Mouse (Mus musculus) kidney, embryonic 16.5 days (tissue): Measurements from ENCODE around the gene Smurf1. TPM values are rescaled to one million over a fixed set of nuclear protein-coding genes. Genes with fewer than 3 reads are reported as not detected.

Source experiments
- ATAC-seq: fragments of 200-750 bp; cut with Nextera tagmentation; 2 replicates; pipeline ENCODE4 v1.8.0; 2017; ENCODE audit warnings: moderate TSS enrichment; ENCODE audit not compliant: low FRiP score, low TSS enrichment
- H3K27ac ChIP-seq: fragments of 300-500 bp; sonication (generic); 2 replicates; pipeline ENCODE4 v1.5.1; 2014; ENCODE audit warnings: low read length
- H3K27me3 ChIP-seq: fragments of 300-500 bp; sonication (generic); 2 replicates; pipeline ENCODE4 v1.6.1; 2014; ENCODE audit warnings: low read length, control low read depth, mixed read lengths; ENCODE audit not compliant: insufficient read depth
- H3K36me3 ChIP-seq: fragments of 300-500 bp; sonication (generic); 2 replicates; pipeline ENCODE4 v1.6.1; 2014; ENCODE audit warnings: low read length, control low read depth, mixed read lengths; ENCODE audit not compliant: insufficient read depth
- H3K4me1 ChIP-seq: fragments of 300-500 bp; sonication (generic); 2 replicates; pipeline ENCODE4 v1.6.1; 2014; ENCODE audit warnings: low read length, control low read depth, mixed read lengths; ENCODE audit not compliant: insufficient read depth
- H3K4me2 ChIP-seq: fragments of 300-500 bp; sonication (generic); replicated peaks from 2 replicates; pipeline ENCODE4 v1.6.1; 2014; ENCODE audit warnings: low read depth, low read length
- H3K4me3 ChIP-seq: fragments of 300-500 bp; sonication (generic); 2 replicates; pipeline ENCODE4 v1.5.1; 2014; ENCODE audit warnings: mild to moderate bottlenecking, low read length
- H3K9ac ChIP-seq: fragments of 300-500 bp; sonication (generic); replicated peaks from 2 replicates; pipeline ENCODE4 v1.6.1; 2014; ENCODE audit warnings: low read length
- H3K9me3 ChIP-seq: fragments of 300-500 bp; sonication (generic); 2 replicates; pipeline ENCODE4 v1.6.1; 2016; ENCODE audit warnings: low read length, control low read depth
- WGBS: fragments of 180-500 bp; shearing (Covaris S2); extraction: QIAGEN DNeasy Blood & Tissue Kit; methylation state at CpG from one replicate; pipeline ENCODE4 v1.1.7; 2014; 5-methylcytosine and 5-hydroxymethylcytosine counted together
- polyA plus RNA-seq: library from polyadenylated mRNA; unstranded; fragments of >200 nt; fragmentation: Nextera tagmentation; extraction: Ambion mirVana; gene quantifications from 2 replicates; pipeline ENCODE4 v1.2.1, GENCODE M21; 2015

Smurf1 gene
- polyA plus RNA-seq, 1 experiment from 2014 or later: 14.0 TPM

DNA sequence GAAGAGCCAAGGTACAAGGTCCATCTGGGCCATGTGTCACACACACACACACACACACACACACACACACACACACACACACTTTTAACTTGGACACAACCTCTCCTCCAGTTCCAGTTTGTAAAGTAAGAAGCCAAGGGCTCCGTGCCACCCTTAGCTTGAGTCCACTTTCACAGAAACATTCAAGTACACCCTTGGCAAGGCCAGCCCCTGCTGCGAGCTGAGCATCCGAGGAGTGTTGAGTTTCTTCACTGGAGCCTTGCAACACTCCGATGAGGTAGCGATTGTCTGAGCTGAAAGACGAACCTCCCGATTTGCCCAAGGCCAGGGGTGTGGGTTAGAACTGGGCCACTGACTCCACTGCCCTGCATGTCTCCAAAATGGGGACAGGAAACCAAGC is 20.7 kb downstream of the Smurf1 start:
- ATAC-seq: no peak
- Histone ChIP-seq H3K4me2 (no peak overlapping the region), H3K36me3 (no peaks in the 10 kb centered on the region), H3K27ac (no peak overlapping the region), H3K4me3 (no peak overlapping the region), H3K4me1 (peaks cover 25% of the 10 kb centered on the region), H3K27me3 (no peaks in the 10 kb centered on the region), H3K9ac (no peak overlapping the region), H3K9me3 (no peaks in the 10 kb centered on the region)
- WGBS: 66% methylated on average over 7 of the region's 7 CpGs

DNA sequence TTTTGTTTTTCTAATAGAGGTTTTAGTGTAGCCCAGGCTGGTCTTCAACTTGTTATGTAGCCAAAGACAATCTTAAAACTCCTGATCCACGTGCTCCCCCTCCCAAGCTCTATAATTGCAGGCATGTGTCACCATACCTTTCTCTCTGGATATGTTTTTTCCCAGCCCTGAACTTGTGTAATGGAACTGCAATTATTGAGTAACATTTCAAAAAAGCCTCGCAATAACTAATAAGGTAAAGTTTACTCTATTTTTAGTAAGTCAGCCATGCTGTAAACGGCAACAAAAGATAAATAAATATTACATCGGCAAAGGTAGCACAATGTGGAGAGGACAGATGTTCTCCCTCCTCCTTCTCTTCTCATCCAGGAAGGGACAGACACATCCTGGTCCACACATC is 21.3 kb downstream of the Smurf1 start:
- H3K4me2 ChIP-seq: no peak overlapping the region
- no peaks in the 10 kb centered on the region for H3K27me3 ChIP-seq
- WGBS: 79% methylated on average over 4 of the region's 4 CpGs
- no peak for ATAC-seq
- H3K9ac ChIP-seq: no peak overlapping the region
- H3K27ac ChIP-seq: no peak overlapping the region
- no peak overlapping the region for H3K4me3 ChIP-seq
- peaks cover 20% of the 10 kb centered on the region for H3K4me1 ChIP-seq
- H3K36me3 ChIP-seq: no peaks in the 10 kb centered on the region
- no peaks in the 10 kb centered on the region for H3K9me3 ChIP-seq

GRCm38 (mm10) chr5:144943346-144943745 is 22.3 kb downstream of the Smurf1 start:
- Histone ChIP-seq H3K4me3 (no peak overlapping the region), H3K9ac (no peak overlapping the region), H3K4me2 (no peak overlapping the region), H3K4me1 (peaks cover 14% of the 10 kb centered on the region), H3K27ac (no peak overlapping the region), H3K27me3 (no peaks in the 10 kb centered on the region), H3K36me3 (no peaks in the 10 kb centered on the region), H3K9me3 (no peaks in the 10 kb centered on the region)
- no peak for ATAC-seq
- WGBS: 86% methylated on average over 6 of the region's 6 CpGs

DNA sequence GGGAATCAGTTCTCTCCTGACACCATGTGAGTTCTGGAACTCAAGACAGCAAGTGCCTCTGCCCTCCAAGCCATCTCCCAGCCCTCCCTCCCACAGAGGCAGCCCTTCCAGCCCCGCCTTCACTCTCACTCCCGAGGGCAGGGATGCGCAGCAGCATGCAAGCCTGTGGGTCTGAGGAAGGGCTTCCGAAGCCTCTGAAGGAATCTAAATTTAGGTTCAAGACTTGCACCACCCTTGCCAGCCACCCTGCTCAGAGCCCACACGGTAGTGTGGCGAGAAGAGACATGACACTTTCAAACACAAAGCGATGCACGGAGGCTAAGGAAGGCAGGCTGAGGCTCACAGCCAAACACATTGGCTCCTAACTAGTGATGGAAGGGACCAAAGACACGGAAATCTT is 23.2 kb downstream of the Smurf1 start:
- Histone ChIP-seq H3K4me1 (peaks cover 9% of the 10 kb centered on the region), H3K9me3 (no peaks in the 10 kb centered on the region), H3K4me2 (no peak overlapping the region), H3K9ac (no peak overlapping the region), H3K36me3 (no peaks in the 10 kb centered on the region), H3K4me3 (no peak overlapping the region), H3K27ac (no peak overlapping the region), H3K27me3 (no peaks in the 10 kb centered on the region)
- 77% methylated on average over 9 of the region's 9 CpGs for WGBS
- no peak for ATAC-seq

- Histone ChIP-seq H3K27ac (no peak overlapping the region), H3K27me3 (no peaks in the 10 kb centered on the region), H3K9me3 (no peaks in the 10 kb centered on the region), H3K4me3 (no peak overlapping the region), H3K36me3 (no peaks in the 10 kb centered on the region), H3K4me1 (peaks cover 18% of the 10 kb centered on the region), H3K4me2 (no peak overlapping the region), H3K9ac (no peak overlapping the region)
- WGBS: 64% methylated on average over 2 of the region's 3 CpGs
- no peak for ATAC-seq
Observed at GRCm38 (mm10) chr5:144940904-144941303, 24.7 kb downstream of the Smurf1 start.

DNA sequence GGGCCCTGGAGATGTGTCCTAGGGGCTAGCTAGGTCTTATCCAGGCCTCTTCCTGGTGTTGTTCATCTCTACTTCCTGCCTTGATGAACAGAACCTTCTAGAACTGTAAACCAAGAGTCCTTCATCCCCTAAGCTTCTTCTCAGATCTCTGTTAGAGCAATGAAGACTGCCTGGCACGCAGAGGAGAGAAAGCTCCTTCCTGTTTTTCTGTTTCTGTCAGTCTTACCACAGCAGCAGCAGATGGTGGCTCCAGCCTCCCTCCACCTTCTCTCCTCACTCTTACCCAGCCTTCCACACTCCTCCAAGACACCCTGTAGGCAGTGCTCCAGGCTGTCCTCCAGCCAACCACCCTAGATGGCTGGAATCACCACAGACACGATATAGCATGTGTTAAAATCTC is 28.3 kb downstream of the Smurf1 start:
- H3K9ac ChIP-seq: no peak overlapping the region
- WGBS: 92% methylated on average over 2 of the region's 2 CpGs
- no peaks in the 10 kb centered on the region for H3K27me3 ChIP-seq
- H3K27ac ChIP-seq: no peak overlapping the region
- peaks cover 28% of the 10 kb centered on the region for H3K4me1 ChIP-seq
- H3K36me3 ChIP-seq: no peaks in the 10 kb centered on the region
- ATAC-seq: no peak
- no peak overlapping the region for H3K4me3 ChIP-seq
- H3K4me2 ChIP-seq: no peak overlapping the region
- H3K9me3 ChIP-seq: no peaks in the 10 kb centered on the region

- Histone ChIP-seq H3K27ac (no peak overlapping the region), H3K4me3 (no peak overlapping the region), H3K9me3 (no peaks in the 10 kb centered on the region), H3K27me3 (no peaks in the 10 kb centered on the region), H3K36me3 (no peaks in the 10 kb centered on the region), H3K4me1 (peaks cover 38% of the 10 kb centered on the region), H3K9ac (no peak overlapping the region), H3K4me2 (no peak overlapping the region)
- ATAC-seq: no peak
- 87% methylated on average over 4 of the region's 4 CpGs for WGBS
Observed at GRCm38 (mm10) chr5:144933486-144933885, 32.2 kb downstream of the Smurf1 start.

DNA sequence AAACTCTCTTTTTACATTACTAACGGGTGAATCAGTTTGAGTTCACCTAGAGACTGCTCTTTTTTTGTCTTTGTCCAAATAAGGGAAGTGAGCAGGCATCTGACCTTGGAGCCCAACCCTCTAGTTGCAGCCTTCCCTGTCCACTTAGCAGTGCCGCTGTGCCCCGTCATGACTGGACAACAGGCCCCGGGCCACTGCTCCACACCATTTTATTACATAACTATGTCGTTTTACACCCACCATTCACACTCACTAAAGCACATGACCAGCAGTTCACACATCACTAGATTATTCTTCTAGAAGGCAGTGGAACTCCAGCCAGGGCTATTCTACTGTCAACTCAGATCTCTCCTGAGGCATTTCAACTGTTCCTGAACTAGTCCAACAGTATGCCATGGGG is 33.8 kb downstream of the Smurf1 start:
- H3K4me1 ChIP-seq: peaks cover 38% of the 10 kb centered on the region
- ATAC-seq: no peak
- H3K36me3 ChIP-seq: no peaks in the 10 kb centered on the region
- H3K9me3 ChIP-seq: no peaks in the 10 kb centered on the region
- H3K9ac ChIP-seq: no peak overlapping the region
- WGBS: 62% methylated on average over 5 of the region's 5 CpGs
- H3K4me3 ChIP-seq: no peak overlapping the region
- no peak overlapping the region for H3K4me2 ChIP-seq
- H3K27ac ChIP-seq: no peak overlapping the region
- H3K27me3 ChIP-seq: no peaks in the 10 kb centered on the region

- Histone ChIP-seq H3K4me2 (no peak overlapping the region), H3K27me3 (no peaks in the 10 kb centered on the region), H3K4me1 (peaks cover 16% of the 10 kb centered on the region; the same call in 1 of the 2 replicates), H3K4me3 (no peak overlapping the region), H3K27ac (no peak overlapping the region), H3K9me3 (no peaks in the 10 kb centered on the region), H3K9ac (no peak overlapping the region), H3K36me3 (no peaks in the 10 kb centered on the region)
- 0 out of 2 replicates have a peak, but pooled peaks have one; percentile 57 for ATAC-seq
- WGBS: 52% methylated on average over 11 of the region's 11 CpGs
Observed at GRCm38 (mm10) chr5:144928856-144929713, 36.6 kb downstream of the Smurf1 start.

DNA sequence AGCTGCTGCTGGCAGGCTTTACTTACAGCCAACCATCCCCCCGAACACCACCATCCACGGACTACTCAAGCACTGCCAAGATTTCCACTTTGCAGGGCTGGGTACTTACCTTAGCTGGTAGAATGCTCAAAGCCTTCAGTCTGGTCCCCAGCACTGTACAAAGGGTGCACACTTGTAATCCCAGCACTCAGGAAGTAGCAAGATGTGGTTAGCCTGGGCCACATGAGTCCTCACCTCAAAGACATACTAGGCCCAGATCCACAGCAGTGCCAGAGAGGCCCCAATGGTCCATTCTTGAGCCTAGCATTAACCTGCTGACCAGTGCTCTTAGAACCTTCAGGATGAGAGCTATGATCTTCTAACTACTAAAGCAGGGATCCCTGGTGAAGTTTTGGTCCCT is 39.4 kb downstream of the Smurf1 start:
- 83% methylated on average over 2 of the region's 2 CpGs for WGBS
- Histone ChIP-seq H3K4me1 (peaks cover 24% of the 10 kb centered on the region), H3K9ac (no peak overlapping the region), H3K36me3 (no peaks in the 10 kb centered on the region), H3K4me3 (no peak overlapping the region), H3K9me3 (no peaks in the 10 kb centered on the region), H3K27me3 (no peaks in the 10 kb centered on the region), H3K4me2 (no peak overlapping the region), H3K27ac (no peak overlapping the region)
- no peak for ATAC-seq
